Mouse (Mus musculus): ENCODE measurements around the gene Rbp2.
A peak's percentile ranks its signal among the peaks of the same experiment; 100 is the strongest.

Gene Rbp2

DNA sequence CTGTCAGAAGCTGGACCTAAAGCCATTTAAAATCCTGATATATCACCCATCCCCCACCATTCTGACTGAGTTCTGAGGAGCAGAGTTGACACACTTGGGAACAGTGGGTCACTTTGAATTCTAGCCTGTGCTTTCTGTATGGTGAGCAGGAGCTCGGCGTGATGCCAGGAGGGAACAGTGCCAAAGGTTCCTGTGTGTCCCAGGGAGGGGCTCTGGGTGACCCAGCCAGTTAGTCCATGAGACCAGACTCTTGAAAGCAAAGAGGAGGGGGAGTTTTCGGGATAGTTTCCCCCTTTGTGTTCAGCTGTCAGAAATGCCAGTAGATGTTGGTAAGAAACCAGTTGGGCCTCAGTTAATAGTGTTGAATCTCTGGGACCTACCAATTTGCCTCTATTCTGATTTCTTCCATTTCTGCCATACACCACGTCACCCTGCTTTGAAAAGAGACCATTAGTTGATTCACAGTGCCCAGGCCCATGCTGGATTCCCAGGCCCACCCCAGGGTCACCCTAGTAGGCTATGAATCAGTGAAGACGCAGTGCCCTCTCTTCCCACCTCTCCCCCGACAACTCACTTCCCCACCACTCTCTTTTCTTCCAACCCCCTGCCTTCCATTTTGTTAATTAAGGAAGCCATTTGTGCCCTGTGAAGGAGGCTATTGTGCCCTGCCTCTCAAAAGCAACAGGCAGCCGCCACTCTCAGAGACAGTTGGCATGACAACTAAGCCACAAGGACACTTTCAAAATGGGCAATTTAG lies 39.0 kb downstream of the Rbp2 start:
- DNase-seq (ENCODE audit: low spot score) = peak; percentile 32

- DNase-seq (ENCODE audit: low spot score) = no peak
These were observed 39.6 kb downstream of the Rbp2 start for GRCm38 (mm10) chr9:98525543-98525924.

GRCm38 (mm10) chr9:98527226-98527625 lies 41.3 kb downstream of the Rbp2 start:
- DNase-seq (ENCODE audit: low spot score) = no peak

DNA sequence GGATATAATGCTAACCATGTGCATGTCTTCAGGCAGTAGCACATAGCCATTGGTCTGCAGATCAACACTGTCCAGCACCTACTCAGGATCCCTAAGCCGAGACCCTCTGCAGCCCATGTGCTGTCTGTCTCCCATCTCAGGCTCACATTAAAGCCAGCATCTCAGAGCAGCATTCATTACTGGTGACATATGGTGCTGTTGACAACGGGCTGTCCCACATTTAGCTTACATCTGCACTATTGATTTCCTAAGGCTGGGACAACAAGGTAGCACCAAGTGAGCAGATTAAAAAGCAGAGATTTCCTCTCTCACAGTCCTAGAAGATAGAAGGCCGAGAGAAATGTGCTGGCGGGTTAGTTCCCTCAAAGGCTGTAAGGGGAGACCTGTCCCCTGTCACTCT lies 43.9 kb downstream of the Rbp2 start:
- DNase-seq (ENCODE audit: low spot score) = no peak

DNA sequence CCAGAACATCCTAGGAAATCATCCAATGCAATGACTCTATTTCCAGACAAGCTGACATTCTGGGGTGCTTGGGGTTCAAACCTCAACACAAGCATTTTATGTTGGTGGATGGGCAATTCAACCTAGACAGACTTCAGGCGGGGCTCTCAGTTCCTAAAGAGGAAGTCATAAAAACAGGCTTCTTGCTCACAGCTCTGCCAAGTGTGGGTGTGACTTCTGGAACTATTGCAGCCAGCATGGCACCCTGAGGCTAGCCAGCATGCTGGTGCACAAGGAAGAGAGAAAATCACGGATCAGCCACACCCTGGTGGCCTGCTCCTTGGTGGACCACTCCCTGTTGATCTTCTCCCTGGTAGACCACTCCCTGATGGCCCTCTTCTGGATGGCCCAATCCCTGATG lies 45.1 kb downstream of the Rbp2 start:
- DNase-seq (ENCODE audit: low spot score) = no peak

DNA sequence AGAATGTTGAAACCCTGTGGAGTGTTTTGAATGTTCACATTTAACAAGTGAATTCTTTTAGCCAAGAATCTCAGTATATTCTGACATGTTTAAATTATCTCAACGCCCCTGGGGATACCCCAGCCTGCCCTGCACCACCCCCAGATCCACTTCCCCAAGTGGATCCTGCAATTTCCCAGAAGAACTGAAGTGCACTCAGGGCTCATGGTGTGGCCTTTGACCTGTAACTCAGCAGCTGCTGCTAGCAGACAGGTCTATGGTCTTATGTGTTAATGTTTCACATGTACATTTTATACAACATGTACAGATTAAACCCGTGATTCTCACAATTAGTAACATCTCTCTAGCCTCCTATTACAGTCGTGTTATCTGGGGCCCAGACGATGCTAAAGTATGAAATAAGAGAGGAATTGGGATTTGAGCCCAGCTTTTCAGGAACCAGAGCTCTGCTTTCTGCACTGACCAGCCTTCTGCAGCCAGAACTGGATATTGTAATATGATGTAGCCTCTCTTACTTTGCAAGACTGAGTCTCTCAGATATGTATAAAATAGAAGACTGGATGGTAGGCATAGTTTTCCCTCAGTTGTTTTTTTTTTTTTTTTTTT lies 48.9 kb downstream of the Rbp2 start:
- no peak for DNase-seq (ENCODE audit: low spot score)

DNA sequence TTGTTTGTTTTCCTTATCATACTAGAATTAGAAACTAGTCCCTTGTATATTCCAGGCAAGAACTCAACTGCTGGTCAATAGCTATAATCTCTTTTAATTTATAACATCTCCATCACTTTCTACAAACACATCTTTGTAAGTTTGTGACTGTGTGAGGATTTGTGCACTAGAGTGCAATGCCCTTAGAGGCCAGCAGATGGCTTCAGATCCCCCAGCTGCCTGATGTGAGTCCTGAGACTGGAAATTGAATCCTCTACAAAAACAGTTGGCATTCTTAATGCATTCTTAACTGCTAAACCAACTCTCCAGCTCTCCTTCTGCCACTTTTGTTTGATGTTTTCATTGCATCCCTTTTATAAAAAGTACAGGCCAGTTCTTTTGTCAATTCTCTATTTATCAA lies 49.8 kb downstream of the Rbp2 start:
- no peak for DNase-seq (ENCODE audit: low spot score)

DNA sequence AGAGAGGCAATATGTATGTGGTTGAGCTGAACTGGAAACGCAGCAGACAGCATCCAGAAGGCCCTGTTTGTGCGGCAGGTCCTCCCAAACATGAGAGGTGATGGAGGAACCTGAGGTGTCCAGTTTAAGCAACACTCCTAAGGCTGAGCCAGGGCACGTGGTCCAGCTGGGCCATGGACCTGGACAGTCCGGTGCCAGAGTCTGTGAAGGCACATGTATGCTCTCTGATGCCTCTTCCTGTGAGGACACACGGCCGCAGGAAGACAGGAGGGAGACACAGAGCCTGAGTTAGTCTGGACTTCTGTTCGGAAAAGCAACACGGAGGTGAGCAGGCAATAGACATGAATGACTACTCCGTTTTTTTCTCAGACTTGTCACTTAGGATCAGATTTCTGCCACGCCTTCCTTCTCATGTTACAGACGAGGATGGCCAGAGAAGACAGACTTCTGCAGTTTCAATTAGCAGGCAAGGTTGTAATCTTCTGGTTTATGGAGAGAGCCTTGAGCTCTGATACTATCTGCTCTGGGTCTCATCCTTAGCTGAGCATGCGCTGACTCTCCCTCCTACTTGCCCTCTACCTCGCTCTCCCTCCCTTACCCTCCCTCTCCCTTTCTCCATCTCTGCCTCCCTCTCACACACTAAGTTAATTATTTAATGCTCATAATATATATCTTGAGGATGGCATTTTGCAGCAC lies 52.2 kb downstream of the Rbp2 start:
- no peak for DNase-seq (ENCODE audit: low spot score)

DNA sequence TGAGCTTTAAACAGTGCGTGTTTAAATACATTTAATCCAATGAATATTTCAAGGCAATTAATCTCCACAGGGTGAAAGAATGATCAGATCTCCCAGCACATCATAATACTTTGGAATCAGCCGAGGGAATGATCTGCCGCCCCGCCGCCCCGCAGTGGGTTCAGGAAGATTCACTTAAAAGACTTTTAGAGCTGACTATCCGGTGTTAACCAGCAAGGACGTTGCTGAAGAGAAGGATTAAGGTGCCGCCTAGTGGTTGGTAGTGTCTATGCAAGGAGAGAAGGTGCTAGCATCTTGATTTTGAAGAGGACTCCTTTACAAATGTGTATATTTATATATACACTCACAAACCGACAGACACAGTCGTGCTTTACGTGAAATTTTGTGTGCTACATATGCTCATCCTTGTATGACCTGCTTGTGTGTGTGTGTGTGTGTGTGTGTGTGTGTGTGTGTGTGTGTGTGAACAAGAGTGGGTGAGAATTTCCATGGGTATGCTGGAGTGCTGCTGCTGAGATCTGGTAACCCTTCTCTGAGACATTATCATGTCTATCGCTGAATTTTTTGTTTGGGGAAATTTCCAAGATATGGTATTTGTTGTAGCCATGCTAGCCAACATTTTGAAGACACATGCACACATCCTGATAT lies 52.9 kb downstream of the Rbp2 start:
- peak; percentile 72 for DNase-seq (ENCODE audit: low spot score)

DNA sequence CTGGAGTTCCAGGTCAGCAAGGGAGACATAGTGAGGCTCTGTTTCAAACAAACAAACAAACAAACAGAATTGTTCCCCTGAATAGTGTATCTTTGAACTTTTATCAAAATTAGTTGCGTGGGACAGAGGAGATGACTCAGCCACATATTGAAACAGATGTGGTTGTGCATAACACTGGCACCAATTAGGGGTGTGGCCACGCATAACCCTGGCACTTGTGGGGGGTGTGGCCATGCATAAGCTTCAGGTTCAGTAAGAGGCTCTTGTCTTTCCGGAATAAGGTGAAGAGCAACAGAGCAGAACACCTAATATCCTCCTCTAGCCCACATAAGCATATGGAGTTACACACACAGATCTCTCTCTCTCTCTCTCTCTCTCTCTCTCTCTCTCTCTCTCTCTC lies 58.1 kb downstream of the Rbp2 start:
- no peak for DNase-seq (ENCODE audit: low spot score)
